Mouse (Mus musculus) embryo, embryonic 11 days (tissue): ENCODE measurements at regions not wholly inside any gene's neighbourhood (a gene's known extent, or its start where the extent isn't known, plus 50 kb on each side); places are given as distances from the start of the nearest gene placed in this dataset.

Experiments used
- DNase-seq: peaks from one replicate; pipeline ENCODE4 v3.0.0-alpha.2; 2015

- DNase-seq, result no peak
Measured at GRCm38 (mm10) chr15:52783940-52784339, 1100.8 kb upstream of the Gm7489 start.

GRCm38 (mm10) chr15:52785196-52785595 is 1099.5 kb upstream of the Gm7489 start:
- DNase-seq, result no peak

- no peak for DNase-seq
Measured at GRCm38 (mm10) chr15:52785976-52786375, 1098.7 kb upstream of the Gm7489 start.

GRCm38 (mm10) chr15:52805479-52806199 is 1079.1 kb upstream of the Gm7489 start:
- DNase-seq, result no peak

GRCm38 (mm10) chr15:52808622-52809021 is 1076.1 kb upstream of the Gm7489 start:
- no peak for DNase-seq

- no peak for DNase-seq
Measured at GRCm38 (mm10) chr15:52820796-52821195, 1063.9 kb upstream of the Gm7489 start.

GRCm38 (mm10) chr15:52836896-52837295 is 1047.8 kb upstream of the Gm7489 start:
- DNase-seq, result peak; percentile 17

- no peak for DNase-seq
Measured at GRCm38 (mm10) chr15:52848132-52848531, 1036.6 kb upstream of the Gm7489 start.

- no peak for DNase-seq
Measured at GRCm38 (mm10) chr15:52858682-52859081, 1026.0 kb upstream of the Gm7489 start.

- DNase-seq, result no peak
Measured at GRCm38 (mm10) chr15:52863494-52863893, 1021.2 kb upstream of the Gm7489 start.

- no peak for DNase-seq
Measured at GRCm38 (mm10) chr15:52892244-52892950, 992.3 kb upstream of the Gm7489 start.

GRCm38 (mm10) chr15:52898107-52898506 is 986.6 kb upstream of the Gm7489 start:
- DNase-seq, result no peak

GRCm38 (mm10) chr15:52899403-52899802 is 985.3 kb upstream of the Gm7489 start:
- no peak for DNase-seq

- DNase-seq, result no peak
Measured at GRCm38 (mm10) chr15:52899822-52900221, 984.9 kb upstream of the Gm7489 start.

- DNase-seq, result no peak
Measured at GRCm38 (mm10) chr15:52905231-52905630, 979.5 kb upstream of the Gm7489 start.

- no peak for DNase-seq
Measured at GRCm38 (mm10) chr15:52907217-52907616, 977.5 kb upstream of the Gm7489 start.

- no peak for DNase-seq
Measured at GRCm38 (mm10) chr15:52922277-52922676, 962.4 kb upstream of the Gm7489 start.

GRCm38 (mm10) chr15:52928408-52928807 is 956.3 kb upstream of the Gm7489 start:
- DNase-seq, result no peak

GRCm38 (mm10) chr15:52937138-52937537 is 947.6 kb upstream of the Gm7489 start:
- DNase-seq, result no peak

- no peak for DNase-seq
Measured at GRCm38 (mm10) chr15:52944592-52944991, 940.1 kb upstream of the Gm7489 start.

GRCm38 (mm10) chr15:52948196-52948595 is 936.5 kb upstream of the Gm7489 start:
- no peak for DNase-seq

- DNase-seq, result no peak
Measured at GRCm38 (mm10) chr15:52953480-52953879, 931.2 kb upstream of the Gm7489 start.

- no peak for DNase-seq
Measured at GRCm38 (mm10) chr15:52954715-52955593, 929.8 kb upstream of the Gm7489 start.
